ENCODE assay signal across 8 mouse cellular contexts in the genomic region with DNA sequence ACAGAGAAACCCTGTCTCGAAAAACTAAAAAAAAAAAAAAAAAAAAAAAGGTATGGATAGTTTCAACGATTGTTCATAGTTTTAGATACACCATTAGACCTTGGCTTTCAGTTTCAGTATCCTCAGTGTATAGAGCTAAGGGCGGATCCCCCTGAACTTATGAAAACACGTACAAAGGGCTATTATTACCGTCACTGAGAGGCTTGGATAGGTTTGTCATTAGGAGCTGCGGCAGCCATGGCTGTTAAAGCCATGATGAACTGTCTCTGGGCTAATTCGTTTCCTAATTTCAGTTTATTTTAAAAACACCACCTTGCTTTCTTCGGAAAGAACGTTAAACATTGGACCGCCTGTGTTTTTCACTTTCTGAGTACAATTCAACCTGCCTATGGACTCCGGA. TPM values are rescaled to one million over a fixed set of nuclear protein-coding genes. Genes with fewer than 3 reads are reported as not detected.
DNase-seq lines count a peak whose midpoint lies in the region; ATAC-seq and TF ChIP-seq lines count a peak whose summit lies in the region.

No protein-coding gene starts in this region.

- no peak for TF ChIP-seq EP300 in heart, adult 2 months (IDR thresholded peaks at IDR 0.05; ENCODE audit: insufficient read depth, low read depth, low read length)

- H3K4me2 ChIP-seq in liver, embryonic 15.5 days: peak overlapping the region; percentile 86

- no peaks in the 10 kb centered on the region; the same call in 1 of the 2 replicates for H3K79me2 ChIP-seq in heart, adult 2 months (replicated peaks; ENCODE audit: control insufficient read depth, insufficient read depth, low read length)

- peak overlapping the region; percentile 68 for H3K4me3 ChIP-seq in heart, adult 2 months
- H3K4me3 ChIP-seq in liver, embryonic 15.5 days (replicated peaks): peak overlapping the region; percentile 86

- ATAC-seq in granulocyte monocyte progenitor cell, adult 5-6 weeks (replicated peaks; ENCODE audit: poor library complexity, severe bottlenecking): peak; percentile 50
- ATAC-seq in liver, embryonic 15.5 days (ENCODE audit: insufficient read depth): no peak

- H3K27ac ChIP-seq in heart, adult 2 months: peak overlapping the region; percentile 57
- H3K27ac ChIP-seq in liver, embryonic 15.5 days (replicated peaks): peak overlapping the region; percentile 89; the same call in 1 of the 2 replicates

- H3K27me3 ChIP-seq in heart, adult 2 months (ENCODE audit: control insufficient read depth, insufficient read depth, low read length): no peaks in the 10 kb centered on the region
- no peaks in the 10 kb centered on the region for H3K27me3 ChIP-seq in liver, embryonic 15.5 days

- H3K9me3 ChIP-seq in liver, embryonic 15.5 days (replicated peaks): no peaks in the 10 kb centered on the region

- DNase-seq in heart, adult 2 months: no peak
- DNase-seq in heart, postnatal 14 days: no peak
- peak; percentile 5 for DNase-seq in Muller cell, postnatal 12 days (ENCODE audit: inconsistent ontology term)
- peak; percentile 2 for DNase-seq in retina, adult 2 months (ENCODE audit: low read depth, low spot score)
- DNase-seq in layer of hippocampus, adult 8-10 months (ENCODE audit: low spot score in 2 of 2): no peak
- DNase-seq in layer of hippocampus, adult 11-12 months (ENCODE audit: low spot score): no peak

- no peak for TF ChIP-seq POLR2A in heart, adult 2 months (IDR thresholded peaks at IDR 0.05; ENCODE audit: insufficient read depth, low read depth, low read length)

- intact Hi-C loops in heart, adult 2 months (cut with DNase I): loop anchor here (1.0 kb wide), 1 partner anchor 37 kb away; a partner anchor contains a TSS
- intact Hi-C loops in heart, postnatal 14 days (cut with DNase I): loop anchor here (1.0 kb wide), 1 partner anchor 36 kb away; no protein-coding TSS in a partner anchor

- peaks cover 2% of the 10 kb centered on the region for H3K4me1 ChIP-seq in heart, adult 2 months (ENCODE audit: control insufficient read depth, insufficient read depth, low read length)
- peaks cover 33% of the 10 kb centered on the region for H3K4me1 ChIP-seq in liver, embryonic 15.5 days (replicated peaks)

- H3K36me3 ChIP-seq in heart, adult 2 months (ENCODE audit: control insufficient read depth, insufficient read depth, low read length): no peaks in the 10 kb centered on the region; the same call in 1 of the 2 replicates
- H3K36me3 ChIP-seq in liver, embryonic 15.5 days (replicated peaks): peaks cover 13% of the 10 kb centered on the region

- no peak for TF ChIP-seq CTCF in heart, adult 2 months (IDR thresholded peaks at IDR 0.05)

- peak overlapping the region; percentile 97 for H3K9ac ChIP-seq in heart, adult 2 months (ENCODE audit: low read depth, low read length)
- H3K9ac ChIP-seq in liver, embryonic 15.5 days: peak overlapping the region; percentile 84

- 19% methylated on average over 11 of the region's 11 CpGs for WGBS in heart, adult 2 months
- WGBS in liver, embryonic 15.5 days (ENCODE audit: insufficient replicate concordance): 16% methylated on average over 11 of the region's 11 CpGs

RNA-seq across cellular contexts. Expression of a gene that starts 22.7 kb away (rescaled TPM):
- total RNA-seq in heart, adult 2 months (2021): 10 to 100 TPM; 68.6 to 77.1 TPM
- 18.2 and 33.0 TPM in 2 replicates for polyA plus RNA-seq in heart, adult 2 months (2012; rRNA removed)
- total RNA-seq in heart, postnatal 14 days (2021): 10 to 100 TPM; 79.0 to 81.9 TPM
- 73.8 and 84.6 TPM in 2 replicates for total RNA-seq in granulocyte monocyte progenitor cell, adult 5-6 weeks (2014; fragmentation: Nextera tagmentation)
- total RNA-seq in granulocyte monocyte progenitor cell, adult 5-6 weeks (2017): 15.8 and 25.8 TPM in 2 replicates
- polyA plus RNA-seq in liver, embryonic 15.5 days (2015; fragmentation: Nextera tagmentation; extraction: Ambion mirVana): 41.4 and 51.2 TPM in 2 replicates
- 100 to 1,000 TPM; 102 to 128 (median 113) TPM for total RNA-seq in layer of hippocampus, adult 8-10 months (2022)

RNA-seq across cellular contexts. Expression of a gene that starts 36.1 kb away (rescaled TPM):
- total RNA-seq in heart, adult 2 months (2021): 10 to 100 TPM; 49.2 to 57.9 TPM
- polyA plus RNA-seq in heart, adult 2 months (2012; rRNA removed): 2.8 and 7.6 TPM in 2 replicates
- 10 to 100 TPM; 50.5 to 55.3 TPM for total RNA-seq in heart, postnatal 14 days (2021)
- 53.7 and 70.2 TPM in 2 replicates for total RNA-seq in granulocyte monocyte progenitor cell, adult 5-6 weeks (2014; fragmentation: Nextera tagmentation)
- 14.8 and 19.1 TPM in 2 replicates for total RNA-seq in granulocyte monocyte progenitor cell, adult 5-6 weeks (2017)
- 12.7 and 13.4 TPM in 2 replicates for polyA plus RNA-seq in liver, embryonic 15.5 days (2015; fragmentation: Nextera tagmentation; extraction: Ambion mirVana)
- total RNA-seq in layer of hippocampus, adult 8-10 months (2022): 10 to 100 TPM; 66.8 to 84.8 (median 78.5) TPM

RNA-seq across cellular contexts. Expression of a gene that starts 38.1 kb away (rescaled TPM):
- 1 to 10 TPM; 8.9 to 9.0 TPM for total RNA-seq in heart, adult 2 months (2021)
- 1.7 and 4.2 TPM in 2 replicates for polyA plus RNA-seq in heart, adult 2 months (2012; rRNA removed)
- 1 to 10 TPM; 9.6 to 9.7 TPM for total RNA-seq in heart, postnatal 14 days (2021)
- total RNA-seq in granulocyte monocyte progenitor cell, adult 5-6 weeks (2014; fragmentation: Nextera tagmentation): 1.3 and 1.5 TPM in 2 replicates
- total RNA-seq in granulocyte monocyte progenitor cell, adult 5-6 weeks (2017): 1.3 and 2.1 TPM in 2 replicates
- polyA plus RNA-seq in liver, embryonic 15.5 days (2015; fragmentation: Nextera tagmentation; extraction: Ambion mirVana): 1.4 and 1.5 TPM in 2 replicates
- 10 to 100 TPM; 24.7 to 34.4 (median 29.5) TPM for total RNA-seq in layer of hippocampus, adult 8-10 months (2022)

RNA-seq across cellular contexts. Expression of a gene that starts 38.3 kb away (rescaled TPM):
- total RNA-seq in heart, adult 2 months (2021): 10 to 100 TPM; 18.6 to 19.3 TPM
- 3.4 and 5.1 TPM in 2 replicates for polyA plus RNA-seq in heart, adult 2 months (2012; rRNA removed)
- total RNA-seq in heart, postnatal 14 days (2021): 10 to 100 TPM; 16.2 to 19.3 TPM
- total RNA-seq in granulocyte monocyte progenitor cell, adult 5-6 weeks (2014; fragmentation: Nextera tagmentation): 137 and 152 TPM in 2 replicates
- 200 and 210 TPM in 2 replicates for total RNA-seq in granulocyte monocyte progenitor cell, adult 5-6 weeks (2017)
- polyA plus RNA-seq in liver, embryonic 15.5 days (2015; fragmentation: Nextera tagmentation; extraction: Ambion mirVana): 66.6 and 68.9 TPM in 2 replicates
- 10 to 100 TPM; 34.3 to 40.0 (median 36.7) TPM for total RNA-seq in layer of hippocampus, adult 8-10 months (2022)

Comparison
In these comparisons a context has a peak if more than half of its experiments do, and no peak if none do; other contexts are left out.
1. DNase-seq: peak in Muller cell, postnatal 12 days (single experiment) and retina, adult 2 months (single experiment); none in heart, adult 2 months (0 of 2), heart, postnatal 14 days (0 of 2), layer of hippocampus, adult 8-10 months (0 of 2) and layer of hippocampus, adult 11-12 months (single experiment).